Mouse (Mus musculus) fat pad, adult 2 months (tissue): ENCODE data around the gene Flrt3.

ENCODE experiments used
- DNase-seq: peaks from one replicate; pipeline ENCODE4 v3.0.0-alpha.2; 2011; ENCODE audit warnings: low read depth, low spot score; ENCODE audit errors: extremely low read depth

The Flrt3 gene

DNA sequence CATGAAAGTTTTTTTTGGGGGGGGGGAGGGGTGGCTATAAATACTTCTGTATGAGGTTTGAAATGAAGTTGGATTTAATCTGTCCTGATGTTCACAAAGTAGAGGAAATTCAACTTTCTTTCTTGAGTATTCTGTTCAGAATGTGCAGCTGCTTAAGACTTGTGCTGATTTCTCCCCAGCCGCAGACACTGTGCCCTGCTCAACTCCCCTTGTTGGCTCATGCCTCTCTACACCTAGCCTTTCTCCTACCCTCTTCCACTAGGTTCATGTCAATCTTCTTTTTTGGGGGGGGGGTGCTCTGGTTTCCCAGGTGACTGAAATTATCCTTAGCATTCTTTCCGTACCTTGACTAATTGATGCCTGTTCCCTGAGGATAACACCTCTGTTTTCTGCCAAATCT lies 17.3 kb downstream of the Flrt3 start:
- no peak for DNase-seq

DNA sequence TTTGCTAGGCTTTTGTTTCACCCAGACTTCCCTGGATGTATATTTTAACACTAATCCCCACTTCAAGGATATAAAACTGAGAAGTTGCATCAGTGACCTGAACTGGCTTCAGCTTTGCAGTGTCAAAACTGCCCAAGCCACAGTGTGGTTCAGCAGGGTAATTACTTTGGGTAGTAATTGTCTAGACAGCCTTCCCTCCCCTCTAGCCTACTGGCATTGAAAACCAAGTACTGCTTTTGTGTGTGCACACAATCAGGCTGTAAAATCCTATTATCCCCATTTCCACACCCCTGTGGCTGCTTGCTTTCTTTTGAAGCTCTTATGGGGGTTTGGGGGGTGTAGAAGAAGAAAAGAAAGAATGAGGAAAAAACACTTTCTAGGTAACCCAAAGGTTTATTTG lies 17.8 kb downstream of the Flrt3 start:
- DNase-seq: no peak

DNA sequence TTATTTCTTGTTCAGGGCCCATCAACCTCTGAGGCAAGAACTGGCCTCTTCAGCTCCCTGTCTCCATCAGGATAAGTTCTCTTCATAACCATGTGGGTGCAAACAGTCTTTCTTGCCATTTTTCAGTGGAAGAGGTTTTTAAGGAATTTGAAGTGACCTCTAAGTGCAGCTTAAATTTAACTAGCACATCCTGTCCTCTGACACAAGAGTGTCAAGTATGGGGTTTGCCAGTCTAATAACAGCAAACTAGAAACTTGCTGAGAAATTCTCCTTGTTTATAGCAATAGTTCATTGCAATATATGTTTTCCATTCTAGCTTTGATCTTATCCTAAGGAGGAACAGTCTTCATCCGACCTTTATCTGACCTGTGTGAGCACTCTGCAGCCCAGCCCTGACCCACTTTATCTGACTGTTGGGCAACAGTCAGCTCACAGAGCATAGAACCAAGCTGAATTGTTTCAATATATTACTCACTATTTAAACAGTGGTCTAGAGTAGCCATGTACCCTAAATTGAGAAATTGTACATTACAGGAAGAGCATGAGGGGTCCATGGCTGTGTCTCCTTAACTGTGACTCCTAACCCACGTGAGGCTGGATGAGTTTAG lies 49.4 kb downstream of the Flrt3 start:
- DNase-seq: no peak

DNA sequence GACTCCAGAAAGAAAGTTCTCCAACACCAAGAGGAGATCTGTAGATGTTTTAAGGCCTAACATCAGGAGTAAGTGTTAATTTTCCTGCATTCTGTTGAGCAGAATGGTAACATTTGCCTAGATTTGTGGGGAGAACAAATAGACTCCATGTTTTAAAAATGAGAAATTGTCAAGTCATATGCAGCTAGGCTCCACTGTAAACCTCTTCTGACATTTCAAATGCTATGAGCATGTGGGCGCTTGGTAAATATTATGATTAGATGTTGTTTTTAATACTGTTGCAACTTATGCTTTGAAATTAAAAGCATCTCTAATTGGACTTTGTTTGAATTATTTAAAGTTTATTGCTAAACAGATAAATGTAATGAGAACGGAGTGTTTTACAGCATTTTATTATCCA lies 55.8 kb downstream of the Flrt3 start:
- DNase-seq: no peak
